Mouse (Mus musculus): ENCODE data around the gene Smg6.

GRCm38 (mm10) chr11:74894619-74895018 is 31.0 kb upstream of the Smg6 start:
- TF ChIP-seq CTCF (IDR thresholded peaks at IDR 0.05; ENCODE audit: low read depth) (no peak), EP300 (IDR thresholded peaks at IDR 0.05; ENCODE audit: low read depth) (no peak)
